Mouse (Mus musculus) liver, postnatal 0 days (tissue): Measurements from ENCODE around the gene 6030445D17Rik. TPM values are rescaled to one million over a fixed set of nuclear protein-coding genes. Genes with fewer than 3 reads are reported as not detected.

Experiments
- ATAC-seq: fragments of 200-750 bp; cut with Nextera tagmentation; 2 replicates; pipeline ENCODE4 v1.8.0; 2017; ENCODE audit warnings: mild to moderate bottlenecking, moderate library complexity
- DNase-seq: peaks from one replicate; pipeline ENCODE4 v3.0.0-alpha.2; 2016
- H3K27ac ChIP-seq: fragments of 300-500 bp; sonication (generic); 2 replicates; pipeline ENCODE4 v1.5.1; 2014; ENCODE audit warnings: antibody characterized with exemption, moderate library complexity, mild to moderate bottlenecking, low read depth
- H3K27me3 ChIP-seq: fragments of 300-500 bp; sonication (generic); 2 replicates; pipeline ENCODE4 v1.6.1; 2014; ENCODE audit warnings: low read length, control low read depth, mixed read lengths; ENCODE audit not compliant: insufficient read depth
- H3K36me3 ChIP-seq: fragments of 300-500 bp; sonication (generic); replicated peaks from 2 replicates; pipeline ENCODE4 v1.6.1; 2014; ENCODE audit warnings: mild to moderate bottlenecking, control low read depth, low read length, moderate library complexity, mixed read lengths; ENCODE audit not compliant: insufficient read depth
- H3K4me1 ChIP-seq: fragments of 300-500 bp; sonication (generic); 2 replicates; pipeline ENCODE4 v1.6.1; 2014; ENCODE audit warnings: antibody characterized with exemption, mild to moderate bottlenecking, control low read depth; ENCODE audit not compliant: insufficient read depth
- H3K4me2 ChIP-seq: fragments of 300-500 bp; sonication (generic); 2 replicates; pipeline ENCODE4 v1.6.1; 2014; ENCODE audit warnings: low read depth, mild to moderate bottlenecking, low read length, moderate library complexity, mixed read lengths
- H3K4me3 ChIP-seq: fragments of 300-500 bp; sonication (generic); 2 replicates; pipeline ENCODE4 v1.5.1; 2014; ENCODE audit warnings: low read depth, low read length
- H3K9ac ChIP-seq: fragments of 300-500 bp; sonication (generic); replicated peaks from 2 replicates; pipeline ENCODE4 v1.6.1; 2014; ENCODE audit warnings: mild to moderate bottlenecking, moderate library complexity
- H3K9me3 ChIP-seq: fragments of 300-500 bp; sonication (generic); 2 replicates; pipeline ENCODE4 v1.6.1; 2016; ENCODE audit warnings: mild to moderate bottlenecking, control low read depth, low read length, mixed read lengths
- CTCF ChIP-seq: sonication (generic); IDR thresholded peaks from 2 replicates; pipeline ENCODE4 v1.5.1; 2016; ENCODE audit warnings: antibody characterized with exemption, low read depth
- EP300 ChIP-seq: IDR thresholded peaks from 2 replicates; pipeline ENCODE4 v1.6.1; 2016; ENCODE audit warnings: antibody characterized with exemption, low read depth, mild to moderate bottlenecking
- WGBS: fragments of 180-500 bp; shearing (Covaris S2); extraction: QIAGEN DNeasy Blood & Tissue Kit; methylation state at CpG from one replicate; pipeline ENCODE4 v1.1.7; 2014; ENCODE audit not compliant: insufficient replicate concordance; 5-methylcytosine and 5-hydroxymethylcytosine counted together
- polyA plus RNA-seq: library from polyadenylated mRNA; unstranded; fragments of >200 nt; fragmentation: Nextera tagmentation; extraction: Ambion mirVana; gene quantifications from 2 replicates; pipeline ENCODE4 v1.2.1, GENCODE M21; 2015

The 6030445D17Rik gene
- polyA plus RNA-seq, 1 experiment from 2014 or later = 0.12 TPM

DNA sequence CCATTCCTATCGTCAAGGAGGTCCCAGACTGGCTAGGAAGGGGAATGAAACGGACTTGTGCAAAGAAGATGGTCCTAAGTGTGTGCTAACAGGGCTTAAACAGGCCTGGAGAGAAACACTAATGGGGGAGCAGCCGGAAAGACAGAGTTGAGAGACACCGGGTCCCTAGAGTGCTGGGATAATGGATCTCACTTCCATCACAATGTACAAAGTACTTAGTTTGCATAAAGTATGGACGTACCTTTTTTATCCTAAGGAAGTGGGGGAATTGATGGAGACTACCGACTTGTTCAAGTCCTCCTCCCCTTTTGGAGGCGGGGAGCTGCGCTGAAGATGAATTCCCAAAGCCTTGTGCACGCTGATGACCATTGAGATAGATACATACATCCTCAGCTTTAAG lies 1.4 kb downstream of the 6030445D17Rik start:
- Histone ChIP-seq H3K4me1 (0 out of 2 replicates have a peak, but pooled peaks cover 6% of the 10 kb centered on the region), H3K9me3 (no peaks in the 10 kb centered on the region), H3K27me3 (peaks cover 5% of the 10 kb centered on the region), H3K36me3 (no peaks in the 10 kb centered on the region), H3K4me3 (peak overlapping the region; percentile 62; the same call in 1 of the 2 replicates), H3K9ac (no peak overlapping the region), H3K27ac (no peak overlapping the region), H3K4me2 (peak overlapping the region; percentile 90)
- ATAC-seq = no peak
- DNase-seq = no peak
- WGBS = 39% methylated on average over 9 of the region's 9 CpGs
- TF ChIP-seq EP300 (no peak), CTCF (no peak)

DNA sequence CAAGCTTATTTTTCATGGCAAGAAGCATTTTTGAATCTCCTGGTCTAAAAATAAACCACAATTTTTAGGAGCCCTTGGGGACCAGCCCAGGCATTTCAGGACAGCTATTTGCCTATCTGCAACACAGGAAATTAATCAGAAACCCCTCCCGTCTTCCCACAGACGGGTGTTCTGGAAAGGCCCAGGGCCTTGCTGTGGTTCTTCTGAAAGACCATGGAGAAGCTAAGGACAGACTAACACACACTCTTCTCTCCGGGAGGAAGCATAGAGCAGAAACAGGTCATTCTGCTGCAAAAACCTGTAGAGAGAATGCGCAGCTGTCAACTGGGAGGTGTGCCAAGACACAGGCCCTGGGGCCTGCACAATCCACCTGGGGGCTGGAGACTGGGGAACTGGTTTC lies 4.2 kb downstream of the 6030445D17Rik start:
- no peak for DNase-seq
- Histone ChIP-seq H3K36me3 (no peaks in the 10 kb centered on the region), H3K27me3 (peaks cover 16% of the 10 kb centered on the region), H3K27ac (0 out of 2 replicates have a peak overlapping the region, but pooled peaks have one; percentile 2), H3K9ac (no peak overlapping the region), H3K9me3 (no peaks in the 10 kb centered on the region), H3K4me3 (no peak overlapping the region), H3K4me2 (no peak overlapping the region), H3K4me1 (peaks cover 15% of the 10 kb centered on the region)
- ATAC-seq = no peak
- TF ChIP-seq CTCF (no peak), EP300 (no peak)
- 52% methylated on average over 4 of the region's 4 CpGs for WGBS

DNA sequence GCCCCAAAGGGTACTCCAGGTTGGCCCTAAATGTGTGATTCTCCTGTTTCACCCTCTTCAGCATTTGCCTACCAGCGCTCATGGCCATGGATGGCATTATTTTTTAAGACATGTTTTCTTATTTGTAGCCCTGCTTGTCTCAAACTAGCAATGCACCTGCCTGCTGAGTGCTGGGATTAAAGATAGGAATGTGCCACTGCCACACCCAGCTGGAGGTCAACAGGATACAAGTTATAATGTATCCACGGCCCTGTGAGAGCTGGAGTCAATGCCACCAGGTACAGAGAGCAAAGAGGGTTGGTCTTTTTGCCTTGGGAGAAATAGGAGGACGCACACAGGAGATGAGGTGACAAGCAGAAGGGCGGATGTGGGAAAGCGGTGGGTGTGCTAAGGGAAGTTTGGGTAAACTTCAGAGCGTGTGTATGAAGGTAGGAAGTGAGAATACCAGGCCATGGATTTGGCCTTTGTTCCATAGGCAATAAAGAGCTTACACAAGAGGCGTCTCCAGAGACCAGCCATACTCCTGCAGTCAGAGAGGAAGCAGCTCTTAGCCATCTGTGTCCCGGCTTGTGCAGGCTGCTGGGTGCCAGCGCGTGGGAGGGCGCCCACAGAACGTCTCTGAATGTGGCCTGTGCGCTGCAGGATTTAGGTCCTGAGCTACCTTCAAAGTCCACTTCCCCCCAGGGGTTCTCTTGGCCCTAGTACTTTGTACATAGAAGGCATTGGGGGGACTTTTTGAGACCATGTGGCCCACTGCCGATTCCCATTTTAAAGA lies 6.7 kb downstream of the 6030445D17Rik start:
- H3K4me3 ChIP-seq = no peak overlapping the region
- peak overlapping the region; percentile 74 for H3K4me2 ChIP-seq
- DNase-seq (no peak), ATAC-seq (no peak)
- H3K4me1 ChIP-seq = peaks cover 16% of the 10 kb centered on the region
- 67% methylated on average over 14 of the region's 14 CpGs for WGBS
- TF ChIP-seq EP300 = no peak
- no peak for TF ChIP-seq CTCF
- H3K27ac ChIP-seq = no peak overlapping the region
- no peak overlapping the region for H3K9ac ChIP-seq
- H3K9me3 ChIP-seq = no peaks in the 10 kb centered on the region
- no peaks in the 10 kb centered on the region for H3K36me3 ChIP-seq
- H3K27me3 ChIP-seq = peaks cover 10% of the 10 kb centered on the region

DNA sequence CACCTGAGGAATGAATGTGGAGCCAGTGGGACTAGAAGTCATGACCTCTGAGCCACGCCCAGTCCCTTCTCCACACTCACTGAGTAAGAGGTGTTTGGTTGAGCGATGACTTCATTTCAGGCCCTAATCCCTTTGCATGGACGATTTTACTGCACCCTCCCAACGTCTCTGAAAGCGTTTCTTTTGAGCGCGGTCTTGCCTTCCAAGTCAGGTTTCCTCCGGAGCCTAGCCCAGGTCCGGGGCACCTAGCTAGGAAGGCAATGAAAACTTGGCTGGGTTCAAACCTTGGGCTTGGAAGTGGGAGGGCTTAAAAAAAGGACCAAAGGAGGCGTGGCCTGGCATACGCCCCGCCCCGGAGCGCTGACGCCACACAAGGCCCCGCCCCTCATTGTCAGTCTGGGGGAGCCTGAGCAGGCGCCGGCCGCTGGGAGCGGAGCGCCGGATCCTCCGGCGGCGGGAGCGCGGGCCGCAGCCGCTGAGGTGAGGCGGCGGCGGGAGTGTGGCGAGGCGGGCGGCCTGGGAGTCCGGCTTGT lies 7.4 kb downstream of the 6030445D17Rik start, which contains the start of gene Luzp1:
Gene Luzp1, plus strand, starts transcription at position 391 of the 533 bp plus-strand sequence.
- Histone ChIP-seq H3K27ac (peak within 1 kb of the TSS; percentile 89), H3K27me3 (peaks cover 10% of the 10 kb centered on the region), H3K36me3 (no peaks in the 10 kb centered on the region), H3K4me2 (peak within 1 kb of the TSS; percentile 74), H3K9ac (peak within 1 kb of the TSS; percentile 83), H3K4me1 (peaks cover 12% of the 10 kb centered on the region), H3K4me3 (peak within 1 kb of the TSS; percentile 65), H3K9me3 (no peaks in the 10 kb centered on the region)
- WGBS = 2% methylated on average over 30 of the region's 36 CpGs
- TF ChIP-seq EP300 = no peak
- TF ChIP-seq CTCF = no peak
- peak; percentile 93 for ATAC-seq
- peak; percentile 90 for DNase-seq

DNA sequence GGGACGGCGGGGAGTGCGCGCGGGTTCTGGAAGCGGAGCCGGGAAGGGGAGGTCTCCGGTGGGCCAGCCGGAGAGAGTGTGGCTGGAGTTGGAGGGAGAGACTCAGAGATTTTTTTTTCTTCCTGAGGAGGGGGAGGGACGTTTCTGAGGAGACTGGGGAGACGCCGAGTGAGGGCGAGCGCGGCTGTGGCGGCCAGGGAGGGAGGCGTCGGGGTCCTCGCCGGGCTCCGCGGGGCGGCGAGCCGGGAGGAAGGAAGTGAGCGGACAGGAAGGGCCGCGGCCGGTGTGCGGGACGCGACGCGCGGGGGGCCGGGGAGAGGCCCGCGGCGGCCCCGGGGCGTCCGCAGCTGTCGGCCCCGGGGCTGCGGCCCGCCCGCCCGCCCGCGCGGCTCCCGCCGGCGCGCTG lies 7.9 kb downstream of the 6030445D17Rik start:
- no peak for DNase-seq
- peak overlapping the region; percentile 89 for H3K27ac ChIP-seq
- peaks cover 10% of the 10 kb centered on the region for H3K27me3 ChIP-seq

DNA sequence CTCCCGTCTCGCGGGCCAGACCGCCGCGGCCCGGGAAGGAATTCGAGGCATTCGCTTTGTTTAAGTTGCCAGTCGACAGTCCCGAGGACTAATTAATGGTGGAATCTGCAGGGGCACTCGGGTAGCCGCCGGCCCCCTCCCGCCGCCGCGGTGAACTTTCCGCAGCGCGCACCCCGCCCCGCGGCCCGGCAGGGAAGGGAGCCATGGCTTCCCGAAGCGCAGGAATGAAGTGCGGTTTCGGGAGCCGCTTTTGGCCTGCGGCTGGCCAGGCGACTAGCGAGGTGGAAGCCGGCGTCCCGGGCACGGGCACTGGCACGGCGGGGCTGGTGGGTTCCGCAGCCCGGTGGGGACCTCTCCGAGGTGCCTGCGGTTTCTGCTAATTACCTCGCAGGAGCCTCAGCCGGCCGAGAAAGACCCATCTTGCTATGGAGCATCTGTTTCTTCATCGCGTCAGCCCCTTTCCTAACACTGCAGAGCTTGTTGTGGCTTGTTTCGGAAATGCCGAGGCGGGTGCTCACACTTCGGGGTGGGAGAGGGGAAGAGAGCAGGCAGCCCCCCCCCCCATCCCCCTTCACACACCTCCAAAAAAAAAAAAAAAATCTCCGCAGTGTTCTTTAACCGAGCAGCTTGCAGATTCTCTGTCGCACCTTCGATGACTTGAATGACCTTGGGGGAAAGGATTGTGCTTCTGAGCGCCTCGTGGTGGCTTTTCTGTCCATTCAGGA lies 8.5 kb downstream of the 6030445D17Rik start:
- peaks cover 12% of the 10 kb centered on the region for H3K4me1 ChIP-seq
- no peak for TF ChIP-seq CTCF
- no peaks in the 10 kb centered on the region for H3K9me3 ChIP-seq
- peak overlapping the region; percentile 65 for H3K4me3 ChIP-seq
- H3K4me2 ChIP-seq = peak overlapping the region; percentile 74
- ATAC-seq = peak; percentile 34
- H3K27me3 ChIP-seq = peaks cover 10% of the 10 kb centered on the region
- peak overlapping the region; percentile 89 for H3K27ac ChIP-seq
- WGBS = 2% methylated on average over 42 of the region's 58 CpGs
- DNase-seq = peak; percentile 52
- H3K9ac ChIP-seq = peak overlapping the region; percentile 83
- H3K36me3 ChIP-seq = no peaks in the 10 kb centered on the region

More for the DNA sequence above, 7.9 kb downstream of the 6030445D17Rik start:
- WGBS = 0% methylated on average over 16 of the region's 55 CpGs
- H3K36me3 ChIP-seq = no peaks in the 10 kb centered on the region
- no peaks in the 10 kb centered on the region for H3K9me3 ChIP-seq
- peak overlapping the region; percentile 83 for H3K9ac ChIP-seq
- H3K4me1 ChIP-seq = peaks cover 12% of the 10 kb centered on the region
- peak; percentile 64 for ATAC-seq
- H3K4me3 ChIP-seq = peak overlapping the region; percentile 65
- TF ChIP-seq EP300 = no peak
- no peak for TF ChIP-seq CTCF
- peak overlapping the region; percentile 74 for H3K4me2 ChIP-seq
